Mouse (Mus musculus) heart, embryonic 11.5 days (tissue): Measurements from ENCODE around the gene A230072I06Rik. TPM values are rescaled to one million over a fixed set of nuclear protein-coding genes. Genes with fewer than 3 reads are reported as not detected.

Experiments used
- ATAC-seq: fragments of 200-750 bp; cut with Nextera tagmentation; replicated peaks from 2 replicates; pipeline ENCODE4 v1.8.0; 2017; ENCODE audit warnings: moderate library complexity; ENCODE audit not compliant: insufficient number of reproducible peaks, low FRiP score, low TSS enrichment
- H3K27ac ChIP-seq: fragments of 300-500 bp; sonication (generic); 2 replicates; pipeline ENCODE4 v1.5.1; 2014; ENCODE audit warnings: mild to moderate bottlenecking, low read depth, low read length
- H3K27me3 ChIP-seq: fragments of 300-500 bp; sonication (generic); 2 replicates; pipeline ENCODE4 v1.6.1; 2014; ENCODE audit warnings: mild to moderate bottlenecking, low read length, mixed read lengths; ENCODE audit not compliant: control insufficient read depth, insufficient read depth
- H3K36me3 ChIP-seq: fragments of 300-500 bp; sonication (generic); 2 replicates; pipeline ENCODE4 v1.6.1; 2014; ENCODE audit warnings: mild to moderate bottlenecking, low read length, moderate library complexity, mixed read lengths; ENCODE audit not compliant: control insufficient read depth, insufficient read depth
- H3K4me1 ChIP-seq: fragments of 300-500 bp; sonication (generic); 2 replicates; pipeline ENCODE4 v1.6.1; 2014; ENCODE audit warnings: low read length; ENCODE audit not compliant: control insufficient read depth, insufficient read depth
- H3K4me2 ChIP-seq: fragments of 300-500 bp; sonication (generic); 2 replicates; pipeline ENCODE4 v1.6.1; 2014; ENCODE audit warnings: mild to moderate bottlenecking, moderate library complexity
- H3K4me3 ChIP-seq: fragments of 300-500 bp; sonication (generic); 2 replicates; pipeline ENCODE4 v1.5.1; 2014; ENCODE audit warnings: low read depth, low read length
- H3K9ac ChIP-seq: fragments of 300-500 bp; sonication (generic); 2 replicates; pipeline ENCODE4 v1.6.1; 2014; ENCODE audit warnings: mild to moderate bottlenecking, low read depth, low read length, moderate library complexity
- H3K9me3 ChIP-seq: fragments of 300-500 bp; sonication (generic); replicated peaks from 2 replicates; pipeline ENCODE4 v1.6.1; 2016; ENCODE audit warnings: low read length; ENCODE audit not compliant: control insufficient read depth
- WGBS: fragments of 180-500 bp; shearing (Covaris S2); extraction: QIAGEN DNeasy Blood & Tissue Kit; methylation state at CpG from one replicate; pipeline ENCODE4 v1.1.7; 2014; ENCODE audit not compliant: insufficient replicate concordance; 5-methylcytosine and 5-hydroxymethylcytosine counted together
- polyA plus RNA-seq: library from polyadenylated mRNA; unstranded; fragments of >200 nt; fragmentation: Nextera tagmentation; extraction: Ambion mirVana; gene quantifications from 2 replicates; pipeline ENCODE4 v1.2.1, GENCODE M21; 2014

Gene A230072I06Rik
- polyA plus RNA-seq, 1 experiment from 2014 or later, result not detected

- no peak overlapping the region for H3K9ac ChIP-seq
- H3K4me1 ChIP-seq, result no peaks in the 10 kb centered on the region
- ATAC-seq, result no peak
- 78% methylated on average over 5 of the region's 5 CpGs for WGBS
- H3K27ac ChIP-seq, result no peak overlapping the region
- no peak overlapping the region for H3K4me3 ChIP-seq
- H3K9me3 ChIP-seq, result no peaks in the 10 kb centered on the region
- H3K36me3 ChIP-seq, result no peaks in the 10 kb centered on the region
- no peak overlapping the region for H3K4me2 ChIP-seq
- no peaks in the 10 kb centered on the region for H3K27me3 ChIP-seq
These were observed 10.8 kb upstream of the A230072I06Rik start for GRCm38 (mm10) chr8:12267863-12268262.

GRCm38 (mm10) chr8:12268306-12268829, 10.3 kb upstream of the A230072I06Rik start:
- Histone ChIP-seq H3K4me2 (no peak overlapping the region), H3K27me3 (no peaks in the 10 kb centered on the region), H3K4me1 (no peaks in the 10 kb centered on the region), H3K27ac (no peak overlapping the region), H3K4me3 (no peak overlapping the region), H3K9me3 (no peaks in the 10 kb centered on the region), H3K36me3 (no peaks in the 10 kb centered on the region), H3K9ac (no peak overlapping the region)
- no peak for ATAC-seq
- 61% methylated on average over 14 of the region's 14 CpGs for WGBS

GRCm38 (mm10) chr8:12279482-12280192, 1.0 kb downstream of the A230072I06Rik start:
- no peak for ATAC-seq
- 0 out of 2 replicates have a peak overlapping the region, but pooled peaks have one; percentile 19 for H3K4me2 ChIP-seq
- H3K9ac ChIP-seq, result no peak overlapping the region
- H3K9me3 ChIP-seq, result no peaks in the 10 kb centered on the region
- H3K4me3 ChIP-seq, result no peak overlapping the region
- peak overlapping the region; percentile 7; the same call in 1 of the 2 replicates for H3K27ac ChIP-seq
- H3K4me1 ChIP-seq, result peaks cover 15% of the 10 kb centered on the region
- H3K27me3 ChIP-seq, result no peaks in the 10 kb centered on the region
- H3K36me3 ChIP-seq, result no peaks in the 10 kb centered on the region
- WGBS, result 51% methylated on average over 13 of the region's 13 CpGs

- no peak for ATAC-seq
- no peaks in the 10 kb centered on the region for H3K9me3 ChIP-seq
- WGBS, result 73% methylated on average over 22 of the region's 22 CpGs
- no peak overlapping the region for H3K9ac ChIP-seq
- no peaks in the 10 kb centered on the region for H3K36me3 ChIP-seq
- no peak overlapping the region for H3K4me3 ChIP-seq
- H3K4me1 ChIP-seq, result peaks cover 15% of the 10 kb centered on the region
- no peak overlapping the region for H3K27ac ChIP-seq
- H3K4me2 ChIP-seq, result no peak overlapping the region
- no peaks in the 10 kb centered on the region for H3K27me3 ChIP-seq
These were observed 3.5 kb downstream of the A230072I06Rik start for GRCm38 (mm10) chr8:12282128-12282527.

GRCm38 (mm10) chr8:12290551-12290950, 11.9 kb downstream of the A230072I06Rik start:
- ATAC-seq, result no peak
- no peak overlapping the region for H3K9ac ChIP-seq
- 0 out of 2 replicates have a peak, but pooled peaks cover 2% of the 10 kb centered on the region for H3K27me3 ChIP-seq
- no peaks in the 10 kb centered on the region for H3K36me3 ChIP-seq
- H3K27ac ChIP-seq, result no peak overlapping the region
- no peaks in the 10 kb centered on the region for H3K9me3 ChIP-seq
- H3K4me2 ChIP-seq, result no peak overlapping the region
- H3K4me3 ChIP-seq, result no peak overlapping the region
- H3K4me1 ChIP-seq, result no peaks in the 10 kb centered on the region

GRCm38 (mm10) chr8:12298326-12298950, 19.8 kb downstream of the A230072I06Rik start:
- ATAC-seq, result no peak
- H3K36me3 ChIP-seq, result no peaks in the 10 kb centered on the region
- WGBS, result 73% methylated on average over 10 of the region's 10 CpGs
- H3K27ac ChIP-seq, result no peak overlapping the region
- H3K9ac ChIP-seq, result no peak overlapping the region
- H3K9me3 ChIP-seq, result no peaks in the 10 kb centered on the region
- H3K4me3 ChIP-seq, result no peak overlapping the region
- H3K27me3 ChIP-seq, result peaks cover 7% of the 10 kb centered on the region; the same call in 1 of the 2 replicates
- H3K4me1 ChIP-seq, result no peaks in the 10 kb centered on the region
- no peak overlapping the region for H3K4me2 ChIP-seq

GRCm38 (mm10) chr8:12301998-12302397, 23.4 kb downstream of the A230072I06Rik start:
- no peak for ATAC-seq
- H3K4me1 ChIP-seq, result no peaks in the 10 kb centered on the region
- 60% methylated on average over 14 of the region's 14 CpGs for WGBS

GRCm38 (mm10) chr8:12312975-12313734, 34.5 kb downstream of the A230072I06Rik start:
- 63% methylated on average over 16 of the region's 16 CpGs for WGBS
- H3K4me2 ChIP-seq, result no peak overlapping the region
- no peaks in the 10 kb centered on the region; the same call in 1 of the 2 replicates for H3K9me3 ChIP-seq
- no peak overlapping the region for H3K4me3 ChIP-seq
- no peak overlapping the region for H3K27ac ChIP-seq
- no peak overlapping the region for H3K9ac ChIP-seq
- no peaks in the 10 kb centered on the region for H3K4me1 ChIP-seq
- no peaks in the 10 kb centered on the region for H3K36me3 ChIP-seq
- no peak for ATAC-seq
- peaks cover 31% of the 10 kb centered on the region for H3K27me3 ChIP-seq

More at GRCm38 (mm10) chr8:12301998-12302397, 23.4 kb downstream of the A230072I06Rik start:
- Histone ChIP-seq H3K36me3 (no peaks in the 10 kb centered on the region), H3K27me3 (peaks cover 8% of the 10 kb centered on the region; the same call in 1 of the 2 replicates), H3K4me3 (no peak overlapping the region), H3K9me3 (no peaks in the 10 kb centered on the region), H3K9ac (no peak overlapping the region), H3K4me2 (no peak overlapping the region), H3K27ac (no peak overlapping the region)
